Mouse (Mus musculus) urinary bladder, postnatal 25 days (tissue): ENCODE measurements around the gene Asns.

Experiments
- DNase-seq: peaks from one replicate; pipeline ENCODE4 v3.0.0; 2022; ENCODE audit warnings: low spot score

Gene Asns

GRCm38 (mm10) chr6:7692884-7693585 is at the start of gene Asns:
Gene Asns (minus strand): TSS chr6:7693254.
- DNase-seq: peak; percentile 78

GRCm38 (mm10) chr6:7741721-7742120 is 48.7 kb upstream of the Asns start:
- DNase-seq: no peak

- DNase-seq: no peak
These were observed 44.8 kb upstream of the Asns start for GRCm38 (mm10) chr6:7737842-7738241.

- peak; percentile 86 for DNase-seq
These were observed 40.0 kb upstream of the Asns start for GRCm38 (mm10) chr6:7732754-7733708.

- DNase-seq: no peak
These were observed 39.0 kb upstream of the Asns start for GRCm38 (mm10) chr6:7732097-7732496.

- no peak for DNase-seq
These were observed 36.1 kb upstream of the Asns start for GRCm38 (mm10) chr6:7729128-7729527.

- DNase-seq: no peak
These were observed 35.2 kb upstream of the Asns start for GRCm38 (mm10) chr6:7728241-7728640.

GRCm38 (mm10) chr6:7716236-7716635 is 23.2 kb upstream of the Asns start:
- DNase-seq: no peak

GRCm38 (mm10) chr6:7714230-7714629 is 21.2 kb upstream of the Asns start:
- no peak for DNase-seq

- no peak for DNase-seq
These were observed 18.8 kb upstream of the Asns start for GRCm38 (mm10) chr6:7711837-7712330.

- DNase-seq: no peak
These were observed 15.2 kb upstream of the Asns start for GRCm38 (mm10) chr6:7708246-7708645.

- no peak for DNase-seq
These were observed 13.7 kb upstream of the Asns start for GRCm38 (mm10) chr6:7706796-7707195.

GRCm38 (mm10) chr6:7697999-7698699 is 5.1 kb upstream of the Asns start:
- DNase-seq: no peak

- no peak for DNase-seq
These were observed 4.1 kb upstream of the Asns start for GRCm38 (mm10) chr6:7697077-7697643.

- no peak for DNase-seq
These were observed 3.6 kb upstream of the Asns start for GRCm38 (mm10) chr6:7696641-7697040.

- no peak for DNase-seq
These were observed 2.8 kb upstream of the Asns start for GRCm38 (mm10) chr6:7695901-7696300.

- DNase-seq: no peak
These were observed 612 bp upstream of the Asns start for GRCm38 (mm10) chr6:7693666-7694065.

- peak; percentile 5 for DNase-seq
These were observed 603 bp downstream of the Asns start for GRCm38 (mm10) chr6:7692451-7692850.

GRCm38 (mm10) chr6:7692037-7692436 is 1.0 kb downstream of the Asns start:
- DNase-seq: no peak

GRCm38 (mm10) chr6:7690456-7690855 is 2.6 kb downstream of the Asns start:
- DNase-seq: no peak

GRCm38 (mm10) chr6:7689180-7689579 is 3.9 kb downstream of the Asns start:
- no peak for DNase-seq

GRCm38 (mm10) chr6:7686047-7686446 is 7.0 kb downstream of the Asns start:
- DNase-seq: no peak
